Mouse (Mus musculus): ENCODE data around the gene Rad51ap1.

Gene Rad51ap1

DNA sequence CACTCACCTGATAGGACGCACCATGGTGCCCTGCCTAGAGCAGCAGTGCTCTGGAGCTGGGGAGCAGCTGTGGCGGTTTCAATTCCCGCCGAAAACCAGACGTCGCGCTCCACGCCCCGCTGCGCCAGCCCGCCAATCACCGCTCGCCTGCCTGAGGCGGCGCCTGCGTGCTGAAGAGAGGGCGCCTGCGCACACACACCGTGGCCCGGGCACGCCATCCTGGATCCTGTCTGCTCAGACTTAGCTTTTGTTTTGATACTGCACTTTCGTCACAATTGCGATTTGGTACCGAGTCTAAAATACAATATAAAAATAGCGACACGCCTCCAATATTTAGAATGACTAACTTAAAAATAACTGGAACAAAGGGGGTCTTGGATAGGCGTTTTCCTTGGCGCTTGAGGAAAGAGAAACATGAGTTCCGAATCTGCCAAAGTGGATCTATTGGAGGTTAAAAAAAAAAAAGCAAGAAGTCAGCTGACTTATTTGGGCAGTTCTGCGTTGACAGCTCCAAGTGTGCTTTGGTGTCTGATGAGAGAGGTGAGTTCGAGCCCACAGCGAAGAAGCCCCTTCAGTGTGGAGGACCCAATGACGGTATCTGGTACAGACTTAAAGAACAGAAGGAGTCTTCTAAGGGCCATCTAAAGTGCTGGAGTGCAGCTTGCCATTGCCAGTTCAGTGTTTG, at the start of gene Rad51ap1, which contains the start of gene D6Wsu163e:
Rad51ap1 (minus strand) TSS at position 101 of the 685 bp plus-strand sequence.
D6Wsu163e (plus strand) TSS at position 476 of the 685 bp plus-strand sequence.
- peak; percentile 90 for DNase-seq (ENCODE audit: low spot score)

GRCm38 (mm10) chr6:126981539-126982234, 42.3 kb upstream of the Rad51ap1 start:
- no peak for DNase-seq (ENCODE audit: low spot score)

DNA sequence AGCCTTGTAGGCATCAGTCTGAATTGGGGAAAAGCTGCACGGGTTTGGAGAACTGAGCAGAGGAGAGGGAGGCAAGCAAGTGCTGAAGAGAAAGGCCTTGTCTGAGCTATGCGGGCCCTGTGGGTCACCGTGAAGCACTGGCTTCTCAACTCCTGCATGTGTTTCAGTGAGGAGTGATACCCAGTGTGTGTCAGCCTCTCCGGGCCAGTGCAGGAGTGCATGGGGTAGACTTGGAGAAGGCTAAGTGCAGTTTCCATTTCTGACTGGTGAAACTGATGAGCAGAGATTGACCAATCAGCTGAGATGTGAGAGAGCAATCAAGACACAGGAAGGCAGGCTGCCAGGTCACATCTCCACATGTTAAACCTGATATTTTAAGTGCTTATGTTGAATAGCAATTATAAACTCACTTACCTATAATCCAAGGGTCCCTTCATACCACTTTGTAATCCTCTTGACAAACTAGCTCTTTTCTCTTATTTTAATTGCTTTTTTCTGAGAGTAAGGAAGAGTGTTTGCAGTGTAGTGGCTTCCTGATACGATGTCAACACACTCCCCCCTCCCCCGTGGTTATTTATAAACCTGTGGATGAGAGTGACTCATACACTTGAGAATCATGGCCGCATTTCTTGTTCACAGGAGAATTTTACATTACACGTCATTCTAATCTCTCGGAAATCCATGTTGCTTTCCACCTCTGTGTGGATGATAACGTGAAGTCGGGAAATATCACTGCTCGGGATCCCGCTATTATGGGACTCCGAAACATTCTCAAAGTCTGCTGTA, 27.0 kb upstream of the Rad51ap1 start:
- no peak for DNase-seq (ENCODE audit: low spot score)

- DNase-seq (ENCODE audit: low spot score): no peak
Measured at GRCm38 (mm10) chr6:126963426-126963825, 24.0 kb upstream of the Rad51ap1 start.

- DNase-seq (ENCODE audit: low spot score): no peak
Measured at GRCm38 (mm10) chr6:126962709-126963108, 23.3 kb upstream of the Rad51ap1 start.

GRCm38 (mm10) chr6:126961371-126962018, 22.1 kb upstream of the Rad51ap1 start:
- DNase-seq (ENCODE audit: low spot score): no peak

- peak; percentile 70 for DNase-seq (ENCODE audit: low spot score)
Measured at GRCm38 (mm10) chr6:126955734-126956133, 16.3 kb upstream of the Rad51ap1 start.

DNA sequence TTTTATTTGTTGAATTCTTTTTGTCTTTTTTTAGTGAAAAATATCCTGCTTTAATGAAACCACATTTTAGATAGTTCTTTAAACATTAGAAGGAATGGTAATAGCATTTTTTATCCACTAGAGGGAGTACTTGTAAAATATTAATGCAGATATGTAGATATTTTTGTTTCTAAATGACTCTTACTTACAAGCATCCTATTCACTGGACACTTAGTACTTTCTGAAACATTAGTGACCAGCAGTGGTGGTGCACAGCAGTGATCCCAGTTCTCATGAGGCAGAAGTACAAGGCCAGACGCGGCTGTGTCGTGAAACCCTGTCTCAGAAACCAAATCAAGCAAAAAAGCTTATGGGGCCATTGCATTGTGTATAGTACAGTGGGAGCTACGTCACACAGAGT, 8.9 kb upstream of the Rad51ap1 start:
- DNase-seq (ENCODE audit: low spot score): no peak

- no peak for DNase-seq (ENCODE audit: low spot score)
Measured at GRCm38 (mm10) chr6:126940451-126940850, 1.1 kb upstream of the Rad51ap1 start.

GRCm38 (mm10) chr6:126938853-126939486, 417 bp downstream of the Rad51ap1 start:
- no peak for DNase-seq (ENCODE audit: low spot score)

DNA sequence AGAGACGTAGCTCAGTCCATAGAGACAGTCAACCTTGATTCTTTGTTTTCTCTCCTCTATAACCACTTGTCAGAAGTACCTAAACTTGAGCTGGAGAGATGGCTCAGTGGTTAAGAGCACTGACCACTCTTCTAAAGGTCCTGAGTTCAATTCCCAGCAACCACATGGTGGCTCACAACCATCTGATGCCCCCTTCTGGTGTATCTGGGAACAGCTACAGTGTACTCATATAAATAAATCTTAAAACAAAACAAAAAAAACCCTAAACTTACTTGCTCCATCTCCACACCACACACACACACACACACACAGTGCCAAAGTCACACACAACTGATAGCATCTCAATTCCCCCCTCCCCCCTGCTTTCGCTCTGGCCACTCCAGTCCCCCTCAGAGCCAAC, 1.3 kb downstream of the Rad51ap1 start:
- no peak for DNase-seq (ENCODE audit: low spot score)

DNA sequence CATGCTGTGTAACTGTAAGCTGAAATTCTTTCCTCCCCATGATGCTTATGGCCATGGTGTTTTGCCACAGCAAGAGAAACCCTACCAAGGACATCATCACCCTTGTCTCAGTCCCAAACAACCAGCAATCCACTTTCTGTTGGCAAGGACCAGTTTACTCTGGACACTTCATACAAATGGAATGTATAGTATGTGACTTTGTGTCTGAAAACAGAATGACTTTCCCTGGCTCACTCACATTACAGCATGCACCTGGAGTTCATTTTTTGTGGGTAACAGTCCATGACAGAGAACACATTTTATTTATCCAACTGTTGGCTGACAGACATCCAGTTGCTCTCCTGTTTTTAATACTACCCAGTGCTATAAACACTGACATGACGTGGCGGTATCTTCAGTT, 6.5 kb downstream of the Rad51ap1 start:
- no peak for DNase-seq (ENCODE audit: low spot score)

GRCm38 (mm10) chr6:126921111-126921881, 18.1 kb downstream of the Rad51ap1 start, which contains the start of gene Dyrk4:
TSS of gene Dyrk4 (minus strand) at chr6:126921839.
- peak; percentile 3 for DNase-seq (ENCODE audit: low spot score)

GRCm38 (mm10) chr6:126914928-126915327, 24.5 kb downstream of the Rad51ap1 start:
- no peak for DNase-seq (ENCODE audit: low spot score)

- no peak for DNase-seq (ENCODE audit: low spot score)
Measured at GRCm38 (mm10) chr6:126910727-126911126, 28.7 kb downstream of the Rad51ap1 start.

- DNase-seq (ENCODE audit: low spot score): no peak
Measured at GRCm38 (mm10) chr6:126907876-126908275, 31.5 kb downstream of the Rad51ap1 start.

DNA sequence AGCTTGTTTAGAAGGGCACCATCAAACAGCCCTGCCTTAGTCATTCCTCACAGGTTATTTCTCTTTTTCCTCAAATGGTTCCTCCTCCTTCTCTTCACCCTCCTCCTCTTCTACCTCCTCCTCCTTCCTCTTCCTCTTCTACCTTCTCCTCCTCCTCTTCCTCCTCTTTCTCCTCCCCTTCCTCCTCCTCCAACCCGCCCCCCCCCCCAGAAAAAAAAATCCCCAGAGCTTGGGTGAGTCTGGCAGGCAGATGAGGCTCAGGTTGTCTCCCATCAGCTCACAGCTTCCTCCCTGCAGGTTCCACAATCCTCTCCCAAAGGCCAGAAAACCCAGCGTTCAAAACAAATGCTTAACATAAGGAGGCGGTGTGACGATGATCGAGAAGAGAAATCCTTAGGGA, 32.0 kb downstream of the Rad51ap1 start:
- DNase-seq (ENCODE audit: low spot score): no peak

GRCm38 (mm10) chr6:126877118-126877517, 62.3 kb downstream of the Rad51ap1 start:
- no peak for DNase-seq (ENCODE audit: low spot score)

Measured in ovary, postnatal 14 days (tissue).